Mouse (Mus musculus): ENCODE results near the gene Ssna1.

The Ssna1 gene

DNA sequence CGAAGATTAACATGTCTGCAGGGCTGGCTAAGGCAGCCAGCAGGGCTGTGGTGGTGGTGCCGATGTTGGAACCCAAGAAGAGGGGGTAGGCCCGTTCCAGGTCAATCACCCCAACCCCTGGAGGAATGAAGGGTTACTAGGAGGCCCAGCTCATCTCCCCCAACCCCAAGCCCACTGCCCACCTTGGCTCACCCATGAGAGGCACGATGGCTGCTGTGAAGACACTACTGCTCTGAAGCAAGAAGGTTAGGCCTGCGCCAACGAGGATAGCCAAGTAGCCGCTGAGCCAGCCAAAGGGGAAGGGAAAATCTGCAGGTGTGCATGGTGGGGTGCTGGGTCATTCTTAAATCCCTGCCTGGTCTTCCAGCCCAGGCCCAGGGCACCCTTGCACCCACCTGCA is 41.7 kb downstream of the Ssna1 start:
- no peak for DNase-seq (ENCODE audit: low spot score)

DNA sequence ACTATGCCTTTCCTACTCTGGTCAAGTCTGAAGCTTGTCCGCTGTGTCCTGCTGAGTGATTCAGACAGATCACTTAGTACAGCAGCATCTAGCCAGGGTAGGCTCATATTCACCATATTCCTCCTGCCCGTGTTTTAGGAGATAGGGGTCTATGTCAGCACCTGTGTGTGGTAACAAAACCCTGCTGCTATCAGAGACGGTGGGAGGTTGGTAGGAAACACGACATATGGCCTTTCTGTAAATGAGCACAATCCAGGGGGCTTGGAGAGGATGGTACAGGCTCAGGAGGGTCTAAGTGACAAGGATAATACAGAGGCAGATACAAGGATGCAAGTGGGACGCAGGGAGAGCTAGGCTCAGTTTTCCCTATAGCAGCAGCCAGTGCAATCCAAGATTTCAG is 42.7 kb downstream of the Ssna1 start:
- DNase-seq (ENCODE audit: low spot score), result no peak

GRCm38 (mm10) chr2:25228995-25229530 is 43.2 kb downstream of the Ssna1 start:
- DNase-seq (ENCODE audit: low spot score), result no peak

DNA sequence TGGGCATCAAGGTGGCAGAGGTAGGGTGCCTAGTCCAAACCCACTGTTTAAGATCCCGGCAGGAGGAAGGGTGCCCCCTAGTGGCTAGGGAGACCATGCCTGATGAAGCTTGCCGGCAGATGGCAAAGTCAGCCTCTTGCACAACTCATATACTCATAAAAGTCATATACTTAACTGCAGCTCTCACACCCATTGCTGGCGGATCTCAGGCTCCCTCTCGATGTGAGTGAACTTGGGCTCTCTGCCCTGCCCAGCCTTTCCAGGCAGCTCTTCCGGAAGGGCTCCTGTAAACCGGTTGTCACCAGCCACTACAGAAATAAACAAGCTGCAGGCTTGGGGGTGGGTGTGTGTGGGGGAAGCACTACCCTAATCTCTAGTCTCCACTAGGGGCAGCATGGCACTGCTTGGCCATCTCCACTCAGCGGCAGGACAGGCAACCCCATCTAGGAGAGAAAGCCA is 43.8 kb downstream of the Ssna1 start:
- peak; percentile 91 for DNase-seq (ENCODE audit: low spot score)

- DNase-seq (ENCODE audit: low spot score), result no peak
Measured at GRCm38 (mm10) chr2:25227406-25227805, 44.8 kb downstream of the Ssna1 start.

- no peak for DNase-seq (ENCODE audit: low spot score)
Measured at GRCm38 (mm10) chr2:25226864-25227263, 45.4 kb downstream of the Ssna1 start.

DNA sequence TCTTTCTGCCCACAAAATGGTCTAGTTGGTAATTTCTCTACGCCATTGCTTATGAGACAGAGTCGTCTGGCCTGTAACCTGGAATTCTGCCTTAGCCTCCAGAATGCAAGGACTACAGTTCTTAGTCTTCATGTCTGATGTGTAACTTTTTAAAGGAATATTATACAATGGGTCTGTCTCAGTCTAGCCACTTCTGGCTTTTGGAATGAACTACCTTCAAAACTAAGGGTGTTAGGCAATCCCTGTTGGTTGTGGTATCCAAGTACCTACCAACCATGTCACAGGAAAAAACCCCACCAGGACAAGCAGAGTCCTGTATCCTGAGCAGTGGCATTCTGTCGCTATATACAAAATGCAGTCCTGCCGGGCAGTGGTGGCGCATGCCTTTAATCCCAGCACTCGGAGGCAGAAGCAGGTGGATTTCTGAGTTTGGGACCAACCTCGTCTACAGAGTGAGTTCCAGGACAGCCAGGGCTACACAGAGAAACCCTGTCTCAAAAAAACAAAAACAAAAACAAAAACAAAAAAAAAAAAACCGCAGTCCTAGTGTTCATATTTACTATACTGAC is 46.3 kb downstream of the Ssna1 start:
- DNase-seq (ENCODE audit: low spot score), result no peak

DNA sequence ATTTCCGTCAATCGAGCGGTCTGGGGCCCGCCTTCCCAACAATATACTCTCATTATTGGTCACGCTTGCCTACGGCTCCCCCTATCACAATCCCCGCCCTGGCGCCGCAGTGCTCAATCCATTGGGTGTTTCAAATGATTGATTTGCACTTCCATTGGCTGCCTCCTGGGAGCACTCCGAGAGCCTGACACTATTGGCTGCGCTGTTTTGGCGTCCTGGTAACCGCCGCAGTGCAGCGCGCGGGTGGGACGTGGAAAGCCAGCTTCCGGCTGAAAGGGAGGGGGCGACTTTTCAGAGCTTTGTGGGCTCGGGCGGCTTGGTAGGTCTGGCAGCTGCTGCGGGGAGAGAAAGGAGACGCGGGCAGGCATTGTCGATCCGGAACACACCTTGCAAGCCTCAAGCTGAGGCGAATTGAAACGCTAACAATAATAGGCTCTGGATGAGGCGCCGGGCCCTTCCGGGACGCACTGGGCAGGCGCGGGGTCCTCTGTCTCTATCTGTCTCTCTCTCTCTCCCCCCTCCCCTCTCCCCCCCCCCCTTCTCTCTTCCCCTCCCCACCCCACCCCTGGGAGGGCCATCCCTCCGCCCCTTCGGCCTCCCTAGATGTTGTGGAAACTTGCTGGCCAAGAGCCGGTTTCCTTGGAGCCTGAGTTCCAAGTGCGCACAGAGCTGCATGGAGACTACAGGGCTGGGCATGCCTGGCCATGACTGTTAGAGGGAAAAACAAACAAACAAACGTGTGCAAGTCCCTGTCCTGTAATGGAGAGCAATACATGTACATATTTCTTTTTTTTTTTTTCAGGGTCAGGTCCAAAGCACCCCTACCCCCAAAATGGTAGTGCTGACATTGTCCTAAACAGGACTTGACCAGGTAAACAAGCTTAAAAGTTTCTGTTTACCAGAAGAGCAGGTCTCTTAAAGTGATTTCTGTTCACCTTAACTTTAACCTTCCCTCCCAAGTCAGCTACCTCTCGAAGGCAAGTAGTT is 47.2 kb downstream of the Ssna1 start:
- DNase-seq (ENCODE audit: low spot score), result peak; percentile 99

DNA sequence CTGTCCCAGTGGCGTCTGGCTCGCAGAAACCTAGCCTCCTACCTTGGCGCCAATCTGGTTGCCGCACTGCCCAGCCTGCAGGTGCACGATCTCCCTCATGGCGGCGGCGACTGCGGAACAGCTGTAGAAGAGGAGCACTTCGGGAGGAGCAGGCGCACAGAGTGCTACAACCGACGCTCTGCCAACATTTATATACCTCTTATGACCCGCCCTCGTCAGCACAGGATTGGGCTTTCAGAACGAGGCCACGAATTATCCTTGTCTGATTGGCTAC is 47.8 kb downstream of the Ssna1 start, which contains the start of gene Tubb4b:
Gene Tubb4b (minus strand): TSS at position 211 of the 274 bp plus-strand sequence.
- DNase-seq (ENCODE audit: low spot score), result no peak

DNA sequence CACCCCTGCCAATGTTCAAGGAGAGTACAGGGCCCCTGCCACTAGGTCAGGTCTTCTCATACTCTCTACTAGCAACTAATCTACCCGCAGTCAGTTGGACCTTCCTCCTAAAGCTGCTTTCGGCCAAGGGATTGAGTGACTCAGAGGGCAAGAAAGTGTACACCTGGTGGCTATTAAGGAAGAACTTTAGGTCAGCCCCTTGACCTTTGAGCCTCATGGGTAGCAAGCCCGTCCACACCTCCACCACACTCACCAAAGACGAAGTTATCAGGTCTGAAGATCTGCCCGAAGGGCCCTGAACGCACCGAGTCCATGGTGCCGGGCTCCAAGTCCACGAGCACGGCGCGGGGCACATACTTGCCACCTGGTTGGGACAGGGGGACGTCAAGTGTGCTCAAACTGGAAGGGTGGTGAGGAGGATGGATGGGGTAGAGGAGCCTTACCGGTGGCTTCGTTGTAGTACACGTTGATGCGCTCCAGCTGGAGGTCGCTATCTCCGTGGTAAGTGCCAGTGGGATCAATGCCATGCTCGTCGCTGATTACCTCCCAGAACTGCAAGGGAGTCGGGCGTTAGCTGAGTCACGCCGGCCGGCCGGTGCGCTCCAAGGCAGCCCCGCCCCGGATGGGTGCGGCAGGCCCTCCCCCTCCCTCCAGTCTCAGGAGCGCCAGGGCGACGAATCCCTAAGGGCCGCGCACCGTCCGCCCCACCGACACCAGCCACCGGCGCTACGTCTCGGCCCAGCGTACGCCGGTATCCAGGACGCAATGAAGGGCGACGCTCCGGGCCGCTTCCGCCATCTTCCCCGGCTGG is 48.4 kb downstream of the Ssna1 start:
- peak; percentile 76 for DNase-seq (ENCODE audit: low spot score)

GRCm38 (mm10) chr2:25221331-25221772 is 50.9 kb downstream of the Ssna1 start:
- no peak for DNase-seq (ENCODE audit: low spot score)
